Mouse (Mus musculus) lung, postnatal 0 days (tissue): ENCODE data around the gene Mfsd11. TPM values are rescaled to one million over a fixed set of nuclear protein-coding genes. Genes with fewer than 3 reads are reported as not detected.

Source experiments
- ATAC-seq: fragments of 200-750 bp; cut with Nextera tagmentation; 2 replicates; pipeline ENCODE4 v1.8.0; 2017; ENCODE audit warnings: moderate library complexity
- DNase-seq: peaks from one replicate; pipeline ENCODE4 v3.0.0-alpha.2; 2016; ENCODE audit warnings: low spot score
- H3K27ac ChIP-seq: fragments of 300-500 bp; sonication (generic); 2 replicates; pipeline ENCODE4 v1.5.1; 2014; ENCODE audit warnings: antibody characterized with exemption, mild to moderate bottlenecking, low read length, mixed read lengths
- H3K27me3 ChIP-seq: fragments of 300-500 bp; sonication (generic); replicated peaks from 2 replicates; pipeline ENCODE4 v1.6.1; 2014; ENCODE audit warnings: low read length, mixed read lengths; ENCODE audit not compliant: insufficient read depth
- H3K36me3 ChIP-seq: fragments of 300-500 bp; sonication (generic); 2 replicates; pipeline ENCODE4 v1.6.1; 2014; ENCODE audit warnings: low read length, mixed read lengths; ENCODE audit not compliant: insufficient read depth
- H3K4me1 ChIP-seq: fragments of 300-500 bp; sonication (generic); 2 replicates; pipeline ENCODE4 v1.6.1; 2014; ENCODE audit warnings: antibody characterized with exemption, low read depth, low read length, mixed read lengths; ENCODE audit not compliant: insufficient read depth
- H3K4me2 ChIP-seq: fragments of 300-500 bp; sonication (generic); replicated peaks from 2 replicates; pipeline ENCODE4 v1.6.1; 2014; ENCODE audit warnings: low read depth, mild to moderate bottlenecking, low read length, moderate library complexity, mixed read lengths
- H3K4me3 ChIP-seq: fragments of 300-500 bp; sonication (generic); 2 replicates; pipeline ENCODE4 v1.5.1; 2014; ENCODE audit warnings: low read depth, low read length
- H3K9ac ChIP-seq: fragments of 300-500 bp; sonication (generic); replicated peaks from 2 replicates; pipeline ENCODE4 v1.6.1; 2014; ENCODE audit warnings: low read depth, mild to moderate bottlenecking
- H3K9me3 ChIP-seq: fragments of 300-500 bp; sonication (generic); 2 replicates; pipeline ENCODE4 v1.6.1; 2016; ENCODE audit warnings: low read length, mixed read lengths
- CTCF ChIP-seq: IDR thresholded peaks from 2 replicates; pipeline ENCODE4 v1.5.1; 2016; ENCODE audit warnings: antibody characterized with exemption, mild to moderate bottlenecking
- EP300 ChIP-seq: IDR thresholded peaks from 2 replicates; pipeline ENCODE4 v1.6.1; 2016; ENCODE audit warnings: antibody characterized with exemption, mild to moderate bottlenecking, control low read depth
- WGBS: fragments of 180-500 bp; shearing (Covaris S2); extraction: QIAGEN DNeasy Blood & Tissue Kit; methylation state at CpG from one replicate; pipeline ENCODE4 v1.1.7; 2014; 5-methylcytosine and 5-hydroxymethylcytosine counted together
- polyA plus RNA-seq: library from polyadenylated mRNA; unstranded; fragments of >200 nt; fragmentation: Nextera tagmentation; extraction: Ambion mirVana; gene quantifications from 2 replicates; pipeline ENCODE4 v1.2.1, GENCODE M21; 2015

Mfsd11 gene
- polyA plus RNA-seq, 1 experiment from 2014 or later = 44.7 TPM

DNA sequence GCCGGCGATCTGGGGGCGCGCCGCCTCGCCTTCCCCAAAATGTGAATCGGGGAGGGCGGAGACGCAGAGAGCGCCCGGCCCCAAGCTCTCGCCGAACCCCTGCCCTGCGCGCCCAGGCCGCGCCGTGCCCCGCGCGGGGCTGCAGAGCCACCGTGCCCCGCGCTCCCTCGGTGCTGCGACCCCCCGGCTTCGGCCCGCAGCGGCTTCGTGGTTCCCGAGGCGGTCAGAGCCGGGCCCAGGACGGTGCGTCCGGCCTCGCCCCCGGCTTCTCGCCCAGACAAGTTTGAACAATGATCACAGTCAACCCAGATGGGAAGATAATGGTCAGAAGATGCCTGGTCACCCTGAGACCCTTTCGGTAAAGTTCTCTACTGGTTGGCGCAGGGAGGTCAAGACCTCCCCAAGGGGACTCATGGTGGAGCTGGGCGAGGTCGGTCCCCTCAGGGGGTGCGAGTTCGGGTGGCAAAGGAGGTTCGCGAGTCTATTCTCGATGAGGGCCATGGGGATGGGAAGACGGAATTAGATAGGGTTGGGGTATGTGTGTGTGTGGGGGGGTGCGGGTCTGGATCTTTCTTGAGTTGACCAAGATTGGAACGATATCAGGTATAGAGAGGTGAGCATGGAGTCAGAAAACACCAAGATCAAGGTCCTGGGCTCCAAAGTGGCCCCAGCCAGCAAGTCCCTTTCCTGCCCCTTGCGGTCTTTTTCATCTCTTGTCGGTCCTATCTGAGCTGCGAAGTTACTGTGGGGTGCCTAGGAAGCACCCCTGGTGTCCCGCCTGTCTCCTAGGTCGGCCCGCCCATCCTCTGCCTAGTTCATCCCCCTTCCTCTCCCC is 67.2 kb downstream of the Mfsd11 start:
- Histone ChIP-seq H3K36me3 (no peaks in the 10 kb centered on the region), H3K9ac (no peak overlapping the region), H3K27me3 (peaks cover 44% of the 10 kb centered on the region), H3K4me1 (peaks cover 5% of the 10 kb centered on the region; the same call in 1 of the 2 replicates), H3K4me3 (peak overlapping the region; percentile 46), H3K4me2 (peak overlapping the region; percentile 91), H3K27ac (no peak overlapping the region), H3K9me3 (no peaks in the 10 kb centered on the region)
- ATAC-seq (no peak), DNase-seq (no peak)
- TF ChIP-seq CTCF (no peak), EP300 (no peak)
- WGBS = 2% methylated on average over 39 of the region's 58 CpGs

DNA sequence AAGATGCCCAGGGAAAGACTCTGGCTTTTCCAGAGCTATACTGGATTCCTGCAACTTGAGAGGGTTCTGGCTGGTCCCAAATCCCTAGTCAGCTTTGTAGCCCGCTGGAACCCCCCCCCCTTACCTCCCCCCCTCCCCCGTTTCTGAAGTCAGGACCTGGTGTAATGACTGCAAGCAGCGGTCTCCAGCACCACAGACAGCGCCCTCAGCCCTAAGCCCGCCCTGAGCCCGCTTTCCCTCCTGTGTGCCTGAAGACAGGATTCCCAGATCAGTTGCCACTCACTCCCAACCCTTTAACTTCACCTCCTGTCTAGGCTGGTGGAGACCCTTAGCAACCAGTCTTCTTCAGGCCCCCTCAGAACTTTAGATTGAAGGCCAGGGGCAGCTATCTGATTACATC is 68.5 kb downstream of the Mfsd11 start:
- Histone ChIP-seq H3K36me3 (no peaks in the 10 kb centered on the region), H3K4me2 (no peak overlapping the region), H3K27ac (no peak overlapping the region), H3K4me3 (no peak overlapping the region), H3K27me3 (peaks cover 44% of the 10 kb centered on the region), H3K9ac (no peak overlapping the region), H3K9me3 (no peaks in the 10 kb centered on the region), H3K4me1 (peaks cover 5% of the 10 kb centered on the region; the same call in 1 of the 2 replicates)
- WGBS = 4% methylated on average over 6 of the region's 6 CpGs
- DNase-seq (peak; percentile 23), ATAC-seq (no peak)
- TF ChIP-seq EP300 (no peak), CTCF (no peak)

DNA sequence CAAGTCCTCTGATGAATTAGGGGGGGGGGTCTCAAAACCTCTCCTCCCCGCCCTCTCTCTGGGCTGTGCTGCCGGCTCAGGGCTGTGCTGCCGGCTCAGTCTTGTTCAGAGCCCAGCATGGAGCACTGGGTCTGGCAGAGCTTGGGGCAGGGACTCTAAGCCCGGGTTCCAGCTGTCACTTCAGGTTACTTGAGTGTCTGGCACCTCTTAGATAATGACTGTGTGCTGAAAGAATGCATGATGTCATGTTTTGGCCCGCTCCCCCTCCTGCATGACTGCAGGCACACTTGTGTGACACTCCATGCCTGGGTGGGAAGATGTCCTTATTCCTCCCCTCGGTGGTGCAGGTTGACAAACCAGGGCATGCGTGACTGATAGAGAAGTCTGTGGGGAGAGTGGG is 69.8 kb downstream of the Mfsd11 start:
- ATAC-seq (peak; percentile 61), DNase-seq (peak; percentile 52)
- WGBS = 28% methylated on average over 7 of the region's 7 CpGs
- H3K9ac ChIP-seq = no peak overlapping the region
- no peak overlapping the region for H3K27ac ChIP-seq
- H3K27me3 ChIP-seq = peaks cover 43% of the 10 kb centered on the region
- H3K4me3 ChIP-seq = no peak overlapping the region
- TF ChIP-seq CTCF (no peak), EP300 (no peak)
- H3K4me2 ChIP-seq = no peak overlapping the region
- H3K36me3 ChIP-seq = no peaks in the 10 kb centered on the region
- H3K4me1 ChIP-seq = peaks cover 5% of the 10 kb centered on the region; the same call in 1 of the 2 replicates
- no peaks in the 10 kb centered on the region for H3K9me3 ChIP-seq

Other genes with a start within 250 kb of the Mfsd11 start
- gene Rhbdf2, start 225.4 kb upstream of the Mfsd11 start, polyA plus RNA-seq = 23.5 and 27.9 TPM in 2 replicates
- 10.9 and 16.4 TPM in 2 replicates for gene Prcd, start 198.9 kb upstream of the Mfsd11 start, polyA plus RNA-seq
- gene Cygb, start 198.1 kb upstream of the Mfsd11 start, polyA plus RNA-seq = 27.3 and 32.0 TPM in 2 replicates
- gene St6galnac1, start 76.9 kb upstream of the Mfsd11 start, polyA plus RNA-seq = not detected in 2 replicates
- gene Mxra7, start 24.4 kb upstream of the Mfsd11 start, polyA plus RNA-seq = 34.6 and 38.7 TPM in 2 replicates
- gene Mettl23, start 9.2 kb upstream of the Mfsd11 start, polyA plus RNA-seq = 62.3 and 65.2 TPM in 2 replicates
- 37.0 and 37.8 TPM in 2 replicates for gene Jmjd6, start 9.0 kb upstream of the Mfsd11 start, polyA plus RNA-seq
- 419 and 421 TPM in 2 replicates for gene Srsf2, start 654 bp downstream of the Mfsd11 start, polyA plus RNA-seq
- not detected in 2 replicates for gene Mgat5b, start 66.4 kb downstream of the Mfsd11 start, polyA plus RNA-seq